Mouse (Mus musculus): ENCODE results near the gene Znhit1. TPM values are rescaled to one million over a fixed set of nuclear protein-coding genes. Genes with fewer than 3 reads are reported as not detected.
A peak's percentile ranks its signal among the peaks of the same experiment; 100 is the strongest.

Gene Znhit1
- polyA plus RNA-seq, 1 experiment from 2014 or later = 94.0 TPM

GRCm38 (mm10) chr5:136962501-136962900 is 25.3 kb downstream of the Znhit1 start:
- ATAC-seq (ENCODE audit: low FRiP score, low TSS enrichment) (peak; percentile 72), DNase-seq (peak; percentile 90)
- Histone ChIP-seq H3K4me2 (ENCODE audit: low read length) (peak overlapping the region; percentile 69), H3K36me3 (ENCODE audit: control insufficient read depth, insufficient read depth, low read length) (peaks cover 46% of the 10 kb centered on the region), H3K9me3 (ENCODE audit: control insufficient read depth, low read length) (no peaks in the 10 kb centered on the region), H3K4me1 (ENCODE audit: control insufficient read depth, insufficient read depth, low read length) (peaks cover 12% of the 10 kb centered on the region), H3K4me3 (replicated peaks; ENCODE audit: low read depth, low read length) (peak overlapping the region; percentile 51), H3K27ac (replicated peaks; ENCODE audit: low read depth, low read length) (peak overlapping the region; percentile 92), H3K27me3 (ENCODE audit: control insufficient read depth, insufficient read depth, low read length) (no peaks in the 10 kb centered on the region), H3K9ac (replicated peaks; ENCODE audit: low read length) (peak overlapping the region; percentile 60)
- 1% methylated on average over 10 of the region's 10 CpGs for WGBS

GRCm38 (mm10) chr5:136961983-136962461 is 25.8 kb downstream of the Znhit1 start:
- no peaks in the 10 kb centered on the region for H3K9me3 ChIP-seq (ENCODE audit: control insufficient read depth, low read length)
- peaks cover 48% of the 10 kb centered on the region for H3K36me3 ChIP-seq (ENCODE audit: control insufficient read depth, insufficient read depth, low read length)
- peak; percentile 91 for ATAC-seq (ENCODE audit: low FRiP score, low TSS enrichment)
- H3K27ac ChIP-seq (replicated peaks; ENCODE audit: low read depth, low read length) = peak overlapping the region; percentile 92
- H3K27me3 ChIP-seq (ENCODE audit: control insufficient read depth, insufficient read depth, low read length) = no peaks in the 10 kb centered on the region
- peak overlapping the region; percentile 51 for H3K4me3 ChIP-seq (replicated peaks; ENCODE audit: low read depth, low read length)
- H3K4me2 ChIP-seq (ENCODE audit: low read length) = peak overlapping the region; percentile 69
- H3K9ac ChIP-seq (replicated peaks; ENCODE audit: low read length) = peak overlapping the region; percentile 60
- WGBS = under 1% methylated on average over 20 of the region's 20 CpGs
- H3K4me1 ChIP-seq (ENCODE audit: control insufficient read depth, insufficient read depth, low read length) = peaks cover 12% of the 10 kb centered on the region
- peak; percentile 95 for DNase-seq

- peak overlapping the region; percentile 51 for H3K4me3 ChIP-seq (replicated peaks; ENCODE audit: low read depth, low read length)
- H3K36me3 ChIP-seq (ENCODE audit: control insufficient read depth, insufficient read depth, low read length) = peaks cover 42% of the 10 kb centered on the region
- peak overlapping the region; percentile 69 for H3K4me2 ChIP-seq (ENCODE audit: low read length)
- H3K4me1 ChIP-seq (ENCODE audit: control insufficient read depth, insufficient read depth, low read length) = peaks cover 12% of the 10 kb centered on the region
- no peaks in the 10 kb centered on the region for H3K9me3 ChIP-seq (ENCODE audit: control insufficient read depth, low read length)
- no peaks in the 10 kb centered on the region for H3K27me3 ChIP-seq (ENCODE audit: control insufficient read depth, insufficient read depth, low read length)
- DNase-seq (no peak), ATAC-seq (ENCODE audit: low FRiP score, low TSS enrichment) (peak; percentile 15; the same call in 1 of the 2 replicates)
- H3K9ac ChIP-seq (replicated peaks; ENCODE audit: low read length) = peak overlapping the region; percentile 60
- 24% methylated on average over 5 of the region's 5 CpGs for WGBS
- H3K27ac ChIP-seq (replicated peaks; ENCODE audit: low read depth, low read length) = peak overlapping the region; percentile 92
These were observed 26.4 kb downstream of the Znhit1 start for GRCm38 (mm10) chr5:136961334-136961982.

DNA sequence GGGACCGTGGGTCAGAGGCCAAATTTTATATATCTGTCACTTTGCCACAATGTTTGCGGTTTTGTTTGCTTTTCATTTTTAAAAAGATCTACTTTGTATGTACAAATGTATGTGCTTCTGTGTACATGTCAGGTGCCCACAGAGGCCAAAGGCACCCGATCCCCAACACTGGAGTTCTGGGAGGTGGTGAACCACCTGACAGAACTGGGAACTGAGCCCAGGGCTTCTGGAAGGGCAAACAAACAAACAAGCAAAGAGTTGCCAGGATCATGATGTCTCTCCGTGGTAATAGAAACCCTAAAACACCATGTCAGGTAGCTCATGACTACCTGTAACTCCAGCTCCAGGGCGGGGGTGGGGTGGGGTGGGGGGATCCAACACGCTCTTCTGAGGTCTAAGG is 27.8 kb downstream of the Znhit1 start:
- no peak for ATAC-seq (ENCODE audit: low FRiP score, low TSS enrichment)
- WGBS = 92% methylated on average over 6 of the region's 6 CpGs
- peaks cover 28% of the 10 kb centered on the region for H3K36me3 ChIP-seq (ENCODE audit: control insufficient read depth, insufficient read depth, low read length)
- no peaks in the 10 kb centered on the region for H3K27me3 ChIP-seq (ENCODE audit: control insufficient read depth, insufficient read depth, low read length)
- H3K4me3 ChIP-seq (replicated peaks; ENCODE audit: low read depth, low read length) = no peak overlapping the region
- DNase-seq = no peak
- H3K9ac ChIP-seq (replicated peaks; ENCODE audit: low read length) = no peak overlapping the region
- peaks cover 16% of the 10 kb centered on the region for H3K4me1 ChIP-seq (ENCODE audit: control insufficient read depth, insufficient read depth, low read length)
- H3K27ac ChIP-seq (replicated peaks; ENCODE audit: low read depth, low read length) = no peak overlapping the region
- no peaks in the 10 kb centered on the region for H3K9me3 ChIP-seq (ENCODE audit: control insufficient read depth, low read length)
- no peak overlapping the region for H3K4me2 ChIP-seq (ENCODE audit: low read length)

DNA sequence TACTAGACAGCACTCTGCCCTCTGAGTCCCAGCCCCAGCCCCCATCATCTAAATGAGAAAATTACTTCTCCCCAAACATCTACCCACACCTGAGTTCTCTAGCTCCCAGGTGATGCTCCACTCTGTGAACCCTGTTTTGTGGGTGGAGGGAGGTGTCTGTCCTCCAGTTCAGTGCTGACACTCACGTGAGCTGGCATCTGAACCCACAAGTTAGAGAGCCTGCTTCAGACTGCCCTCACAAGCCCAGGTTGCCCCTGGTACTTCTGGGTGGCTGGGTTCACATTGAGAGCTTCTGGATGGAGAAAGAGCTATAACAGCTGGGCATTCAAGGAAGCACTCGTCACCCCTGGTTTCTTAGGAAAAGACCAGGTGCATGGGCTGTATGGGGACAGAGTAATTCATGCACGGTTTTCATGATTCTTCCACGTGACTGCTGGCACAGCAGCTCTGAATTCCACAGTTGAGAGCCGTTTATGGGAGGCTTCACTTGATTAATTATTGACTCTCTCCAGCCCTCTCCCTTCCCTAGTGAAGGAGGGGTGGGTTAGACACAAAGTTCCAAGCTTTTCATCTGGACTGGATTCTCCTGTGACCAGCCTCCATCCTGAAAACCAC is 28.7 kb downstream of the Znhit1 start:
- Histone ChIP-seq H3K9ac (replicated peaks; ENCODE audit: low read length) (no peak overlapping the region), H3K9me3 (ENCODE audit: control insufficient read depth, low read length) (no peaks in the 10 kb centered on the region), H3K27me3 (ENCODE audit: control insufficient read depth, insufficient read depth, low read length) (no peaks in the 10 kb centered on the region), H3K36me3 (ENCODE audit: control insufficient read depth, insufficient read depth, low read length) (peaks cover 19% of the 10 kb centered on the region), H3K4me3 (replicated peaks; ENCODE audit: low read depth, low read length) (no peak overlapping the region), H3K4me2 (ENCODE audit: low read length) (no peak overlapping the region), H3K4me1 (ENCODE audit: control insufficient read depth, insufficient read depth, low read length) (peaks cover 22% of the 10 kb centered on the region), H3K27ac (replicated peaks; ENCODE audit: low read depth, low read length) (no peak overlapping the region)
- ATAC-seq (ENCODE audit: low FRiP score, low TSS enrichment) (no peak), DNase-seq (no peak)
- 86% methylated on average over 5 of the region's 5 CpGs for WGBS

GRCm38 (mm10) chr5:136957250-136957649 is 30.6 kb downstream of the Znhit1 start:
- H3K27me3 ChIP-seq (ENCODE audit: control insufficient read depth, insufficient read depth, low read length) = no peaks in the 10 kb centered on the region
- H3K4me3 ChIP-seq (replicated peaks; ENCODE audit: low read depth, low read length) = no peak overlapping the region
- 92% methylated on average over 1 of the region's 1 CpGs for WGBS
- DNase-seq (no peak), ATAC-seq (ENCODE audit: low FRiP score, low TSS enrichment) (no peak)
- no peak overlapping the region for H3K9ac ChIP-seq (replicated peaks; ENCODE audit: low read length)
- H3K9me3 ChIP-seq (ENCODE audit: control insufficient read depth, low read length) = no peaks in the 10 kb centered on the region
- H3K27ac ChIP-seq (replicated peaks; ENCODE audit: low read depth, low read length) = no peak overlapping the region
- peaks cover 19% of the 10 kb centered on the region for H3K4me1 ChIP-seq (ENCODE audit: control insufficient read depth, insufficient read depth, low read length)
- 0 out of 2 replicates have a peak, but pooled peaks cover 7% of the 10 kb centered on the region for H3K36me3 ChIP-seq (ENCODE audit: control insufficient read depth, insufficient read depth, low read length)
- H3K4me2 ChIP-seq (ENCODE audit: low read length) = no peak overlapping the region

DNA sequence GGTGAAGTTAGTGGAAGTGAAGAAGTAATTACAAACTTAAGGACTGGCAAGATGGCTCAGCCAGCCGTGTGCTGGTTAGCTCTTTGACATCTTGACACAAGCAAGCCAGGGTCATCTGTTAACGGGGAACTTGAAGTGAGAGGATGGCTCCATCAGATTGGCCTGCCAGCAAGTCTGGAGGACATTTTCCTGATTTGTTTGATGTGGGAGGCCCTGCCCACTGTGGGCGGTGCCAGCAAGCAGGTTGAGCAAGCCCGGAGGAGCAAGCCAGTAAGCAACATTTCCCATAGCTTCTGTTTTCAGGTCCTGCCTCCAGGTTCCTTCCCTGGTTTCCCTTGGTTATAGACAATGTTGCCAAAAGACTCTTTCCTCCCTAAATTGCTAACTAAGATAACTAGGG is 32.2 kb downstream of the Znhit1 start:
- 91% methylated on average over 4 of the region's 4 CpGs for WGBS
- H3K9ac ChIP-seq (replicated peaks; ENCODE audit: low read length) = no peak overlapping the region
- H3K27ac ChIP-seq (replicated peaks; ENCODE audit: low read depth, low read length) = no peak overlapping the region
- H3K36me3 ChIP-seq (ENCODE audit: control insufficient read depth, insufficient read depth, low read length) = 0 out of 2 replicates have a peak, but pooled peaks cover 7% of the 10 kb centered on the region
- peaks cover 13% of the 10 kb centered on the region for H3K4me1 ChIP-seq (ENCODE audit: control insufficient read depth, insufficient read depth, low read length)
- DNase-seq (no peak), ATAC-seq (ENCODE audit: low FRiP score, low TSS enrichment) (no peak)
- H3K27me3 ChIP-seq (ENCODE audit: control insufficient read depth, insufficient read depth, low read length) = no peaks in the 10 kb centered on the region
- no peaks in the 10 kb centered on the region for H3K9me3 ChIP-seq (ENCODE audit: control insufficient read depth, low read length)
- no peak overlapping the region for H3K4me3 ChIP-seq (replicated peaks; ENCODE audit: low read depth, low read length)
- H3K4me2 ChIP-seq (ENCODE audit: low read length) = no peak overlapping the region

DNA sequence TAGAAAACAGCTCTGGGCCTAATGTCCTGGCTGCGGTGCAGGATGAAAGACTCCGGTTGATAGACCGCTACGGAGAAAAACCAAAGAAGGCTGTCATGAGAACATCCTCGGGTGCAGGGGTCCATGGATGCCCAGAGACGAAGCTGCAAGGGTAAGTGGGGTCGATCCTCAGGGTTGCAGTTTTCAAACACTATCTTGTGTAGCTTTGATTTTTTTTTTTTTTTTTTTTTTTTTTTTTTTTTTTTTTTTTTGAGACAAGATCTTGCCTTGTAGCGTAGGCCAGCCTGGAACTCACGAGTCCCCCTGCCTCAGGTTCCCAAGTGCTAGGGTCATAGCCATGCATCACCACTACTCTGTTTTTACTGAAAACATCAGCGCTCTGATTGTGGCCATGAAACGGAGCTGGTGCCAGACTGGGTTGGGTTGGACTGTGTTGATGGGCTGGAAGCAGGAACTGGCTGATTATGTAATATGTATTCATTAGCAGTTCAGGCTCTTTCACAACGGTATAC is 34.3 kb downstream of the Znhit1 start:
- Histone ChIP-seq H3K36me3 (ENCODE audit: control insufficient read depth, insufficient read depth, low read length) (0 out of 2 replicates have a peak, but pooled peaks cover 7% of the 10 kb centered on the region), H3K9me3 (ENCODE audit: control insufficient read depth, low read length) (no peaks in the 10 kb centered on the region), H3K9ac (replicated peaks; ENCODE audit: low read length) (peak overlapping the region; percentile 82), H3K4me1 (ENCODE audit: control insufficient read depth, insufficient read depth, low read length) (peaks cover 13% of the 10 kb centered on the region), H3K4me2 (ENCODE audit: low read length) (peak overlapping the region; percentile 74), H3K4me3 (replicated peaks; ENCODE audit: low read depth, low read length) (peak overlapping the region; percentile 77), H3K27ac (replicated peaks; ENCODE audit: low read depth, low read length) (peak overlapping the region; percentile 74), H3K27me3 (ENCODE audit: control insufficient read depth, insufficient read depth, low read length) (no peaks in the 10 kb centered on the region)
- DNase-seq = peak; percentile 43
- WGBS = 1% methylated on average over 12 of the region's 12 CpGs
- ATAC-seq (ENCODE audit: low FRiP score, low TSS enrichment) = no peak

Measured in midbrain, embryonic 14.5 days (tissue).